Mouse (Mus musculus) liver, embryonic 14.5 days (tissue): Measurements from ENCODE around the gene Brap. TPM values are rescaled to one million over a fixed set of nuclear protein-coding genes. Genes with fewer than 3 reads are reported as not detected.

ENCODE experiments used
- ATAC-seq: fragments of 200-750 bp; cut with Nextera tagmentation; 2 replicates; pipeline ENCODE4 v1.8.0; 2017; ENCODE audit warnings: moderate number of reproducible peaks, mild to moderate bottlenecking, moderate library complexity; ENCODE audit not compliant: insufficient read depth
- DNase-seq, 3 experiments: peaks; one replicate each; pipeline ENCODE4 v3.0.0-alpha.2; 2012 to 2013; ENCODE audit warnings: low read depth in 3 of 3, low spot score in 3 of 3
- H3K27ac ChIP-seq: fragments of 300-500 bp; sonication (generic); 2 replicates; pipeline ENCODE4 v1.5.1; 2014; ENCODE audit warnings: moderate library complexity, mild to moderate bottlenecking, control low read depth, inconsistent platforms
- H3K27me3 ChIP-seq: fragments of 300-500 bp; sonication (generic); 2 replicates; pipeline ENCODE4 v1.6.1; 2014; ENCODE audit warnings: mild to moderate bottlenecking, low read length, moderate library complexity; ENCODE audit not compliant: control insufficient read depth, insufficient read depth
- H3K36me3 ChIP-seq: fragments of 300-500 bp; sonication (generic); replicated peaks from 2 replicates; pipeline ENCODE4 v1.6.1; 2014; ENCODE audit warnings: low read depth; ENCODE audit not compliant: control insufficient read depth, insufficient read depth
- H3K4me1 ChIP-seq, 2 experiments: fragments of 200-500 bp in 1 of 2; fragments of 300-500 bp in 1 of 2; sonication (generic) in 1 of 2; replicated peaks; 2 replicates each; pipeline ENCODE4 v1.6.1; 2012 to 2014; ENCODE audit warnings: antibody characterized with exemption in 1 of 2, inconsistent platforms in 1 of 2, low read length in 1 of 2; ENCODE audit not compliant: control insufficient read depth in 2 of 2, insufficient read depth in 2 of 2
- H3K4me2 ChIP-seq: fragments of 300-500 bp; sonication (generic); 2 replicates; pipeline ENCODE4 v1.6.1; 2014; ENCODE audit warnings: low read depth, mild to moderate bottlenecking, control low read depth, moderate library complexity
- H3K4me3 ChIP-seq, 2 experiments: fragments of 200-500 bp in 1 of 2; fragments of 300-500 bp in 1 of 2; sonication (generic) in 1 of 2; 2 replicates each; pipeline ENCODE4 v1.5.1; 2012 to 2014; ENCODE audit warnings: low read depth in 2 of 2, low read length in 2 of 2, mild to moderate bottlenecking in 2 of 2, control low read depth in 1 of 2, inconsistent platforms in 1 of 2, moderate library complexity in 1 of 2; ENCODE audit not compliant: insufficient read depth in 1 of 2
- H3K9ac ChIP-seq: fragments of 300-500 bp; sonication (generic); replicated peaks from 2 replicates; pipeline ENCODE4 v1.6.1; 2014; ENCODE audit warnings: mild to moderate bottlenecking, control low read depth, moderate library complexity
- H3K9me3 ChIP-seq: fragments of 300-500 bp; sonication (generic); 2 replicates; pipeline ENCODE4 v1.6.1; 2016; ENCODE audit warnings: low read length, mixed read lengths; ENCODE audit not compliant: control insufficient read depth
- CTCF ChIP-seq: IDR thresholded peaks from 2 replicates; pipeline ENCODE4 v1.5.1; 2016; ENCODE audit warnings: antibody characterized with exemption, low read depth, control low read depth
- EP300 ChIP-seq: IDR thresholded peaks from 2 replicates; pipeline ENCODE4 v1.6.1; 2016; ENCODE audit warnings: antibody characterized with exemption, low read depth
- WGBS: fragments of 180-500 bp; shearing (Covaris S2); extraction: QIAGEN DNeasy Blood & Tissue Kit; methylation state at CpG from one replicate; pipeline ENCODE4 v1.1.7; 2014; ENCODE audit not compliant: insufficient replicate concordance; 5-methylcytosine and 5-hydroxymethylcytosine counted together
- polyA plus RNA-seq, 2 experiments: library from polyadenylated mRNA; depleted of rRNA in 1 of 2; stranded (reverse) in 1 of 2; unstranded in 1 of 2; fragments of >200 nt; fragmentation: Nextera tagmentation in 1 of 2; extraction: Ambion mirVana in 1 of 2; gene quantifications; 2 replicates each; pipeline versions ENCODE4 v1.2.1 to v1.2.3; 2012 to 2014

Brap gene
- polyA plus RNA-seq, 2 experiments: 12.5 to 22.7 TPM

DNA sequence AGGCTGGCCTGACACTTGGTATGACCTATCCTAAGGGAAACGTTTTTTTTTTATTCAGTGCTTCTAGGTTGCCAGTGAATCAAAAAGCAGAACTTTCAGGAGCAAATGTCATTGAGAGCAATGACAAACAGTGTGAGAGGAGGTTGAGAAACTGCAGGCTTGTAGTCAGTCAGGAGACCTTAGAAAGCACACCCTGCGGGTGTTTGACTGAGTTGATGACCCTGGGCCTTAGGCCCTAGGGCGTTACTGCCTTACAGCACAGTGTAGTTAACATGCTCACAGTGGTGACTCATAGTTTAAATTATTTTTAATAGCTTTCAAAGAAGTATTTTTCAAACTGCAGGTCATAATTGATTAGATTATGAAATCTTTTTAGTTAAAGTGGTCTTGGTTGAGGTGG lies 61.5 kb downstream of the Brap start:
- ATAC-seq (no peak), DNase-seq (no peak)
- 56% methylated on average over 3 of the region's 3 CpGs for WGBS
- Histone ChIP-seq H3K9me3 (no peaks in the 10 kb centered on the region), H3K9ac (no peak overlapping the region), H3K36me3 (no peaks in the 10 kb centered on the region; the same call in none of the 2 replicates), H3K4me1 (peaks cover 3 to 7% of the 10 kb centered on the region in 2 experiments; a peak in 3 of 4 replicates), H3K27ac (no peak overlapping the region), H3K27me3 (no peaks in the 10 kb centered on the region), H3K4me3 (no peak overlapping the region), H3K4me2 (no peak overlapping the region)
- TF ChIP-seq EP300 (no peak), CTCF (no peak)

DNA sequence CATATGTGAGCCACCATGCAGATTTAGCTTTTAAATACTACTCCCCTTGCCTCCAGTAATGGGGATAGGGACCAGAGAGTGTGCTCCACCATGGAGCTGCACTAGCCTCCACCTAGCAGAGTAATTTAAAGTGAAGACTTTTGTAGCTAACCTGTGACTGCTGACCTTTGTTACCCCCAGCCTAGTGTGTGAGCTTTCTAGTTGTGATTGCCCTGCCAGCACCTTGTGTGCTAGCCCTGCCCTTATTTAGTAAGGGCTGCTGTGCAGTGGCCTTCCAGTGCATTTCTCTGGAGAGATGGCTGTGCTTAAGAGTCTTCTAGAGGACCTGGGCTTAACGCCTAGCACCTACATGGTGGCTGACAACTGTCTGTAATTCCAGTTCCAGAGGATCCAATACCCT lies 64.3 kb downstream of the Brap start:
- H3K4me2 ChIP-seq: no peak overlapping the region
- H3K9me3 ChIP-seq: no peaks in the 10 kb centered on the region
- H3K4me3 ChIP-seq: no peak overlapping the region
- no peaks in the 10 kb centered on the region for H3K36me3 ChIP-seq
- H3K27me3 ChIP-seq: no peaks in the 10 kb centered on the region
- ATAC-seq (no peak), DNase-seq (no peak)
- peaks cover 0 to 3% of the 10 kb centered on the region in 2 experiments; a peak in 2 of 4 replicates for H3K4me1 ChIP-seq
- H3K27ac ChIP-seq: no peak overlapping the region
- H3K9ac ChIP-seq: no peak overlapping the region
- WGBS: 84% methylated on average over 1 of the region's 1 CpGs
- TF ChIP-seq CTCF (no peak), EP300 (no peak)

DNA sequence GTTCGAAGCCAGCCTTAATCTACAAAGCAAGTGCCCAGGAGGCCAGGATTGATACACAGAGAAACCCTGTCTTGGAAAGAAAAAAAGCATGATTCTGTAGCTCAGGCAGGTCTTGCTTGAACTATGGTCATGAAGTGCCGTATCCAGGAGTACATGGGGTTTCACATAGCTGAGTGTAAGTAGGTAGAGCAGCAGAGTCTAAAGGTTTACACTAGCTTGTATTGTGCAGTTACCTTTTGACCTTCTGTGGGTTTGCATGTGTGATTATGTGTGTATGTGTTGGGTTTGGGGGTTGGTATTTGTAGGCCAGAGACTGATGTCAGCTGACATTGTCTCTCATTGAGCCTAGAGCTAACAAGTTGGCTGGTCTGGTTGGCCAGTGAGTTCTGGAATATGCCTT lies 69.7 kb downstream of the Brap start:
- no peaks in the 10 kb centered on the region for H3K27me3 ChIP-seq
- TF ChIP-seq CTCF (no peak), EP300 (no peak)
- DNase-seq (no peak), ATAC-seq (no peak)
- no peaks in the 10 kb centered on the region; a peak in 1 of 4 replicates for H3K4me1 ChIP-seq
- no peak overlapping the region for H3K4me3 ChIP-seq
- H3K4me2 ChIP-seq: no peak overlapping the region
- WGBS: 86% methylated on average over 2 of the region's 2 CpGs
- no peaks in the 10 kb centered on the region for H3K36me3 ChIP-seq
- H3K27ac ChIP-seq: no peak overlapping the region
- H3K9me3 ChIP-seq: no peaks in the 10 kb centered on the region
- H3K9ac ChIP-seq: no peak overlapping the region

- TF ChIP-seq CTCF (no peak), EP300 (no peak)
- WGBS: 63% methylated on average over 3 of the region's 3 CpGs
- H3K4me1 ChIP-seq: no peaks in the 10 kb centered on the region; a peak in 2 of 4 replicates
- H3K36me3 ChIP-seq: no peaks in the 10 kb centered on the region
- H3K27ac ChIP-seq: no peak overlapping the region
- ATAC-seq (no peak), DNase-seq (no peak)
- no peaks in the 10 kb centered on the region for H3K27me3 ChIP-seq
- H3K9ac ChIP-seq: no peak overlapping the region
- H3K4me2 ChIP-seq: no peak overlapping the region
- H3K4me3 ChIP-seq: no peak overlapping the region
- no peaks in the 10 kb centered on the region for H3K9me3 ChIP-seq
Observed at GRCm38 (mm10) chr5:121736641-121737040, 76.3 kb downstream of the Brap start.

Other genes with a start within 250 kb of the Brap start
- 0.46 and 0.69 TPM in 2 replicates for gene Tmem116, start 208.7 kb upstream of the Brap start, polyA plus RNA-seq (2012; rRNA removed)
- 0.57 and 1.0 TPM in 2 replicates for gene Tmem116, start 208.7 kb upstream of the Brap start, polyA plus RNA-seq (2014; fragmentation: Nextera tagmentation; extraction: Ambion mirVana)
- gene Erp29, start 208.1 kb upstream of the Brap start, polyA plus RNA-seq (2012; rRNA removed): 26.4 and 63.7 TPM in 2 replicates
- gene Erp29, start 208.1 kb upstream of the Brap start, polyA plus RNA-seq (2014; fragmentation: Nextera tagmentation; extraction: Ambion mirVana): 74.9 and 82.1 TPM in 2 replicates
- gene Adam1b, start 157.1 kb upstream of the Brap start, polyA plus RNA-seq (2012; rRNA removed): not detected in 2 replicates
- not detected in 2 replicates for gene Adam1b, start 157.1 kb upstream of the Brap start, polyA plus RNA-seq (2014; fragmentation: Nextera tagmentation; extraction: Ambion mirVana)
- 1.5 and 1.6 TPM in 2 replicates for gene Adam1a, start 115.1 kb upstream of the Brap start, polyA plus RNA-seq (2012; rRNA removed)
- gene Adam1a, start 115.1 kb upstream of the Brap start, polyA plus RNA-seq (2014; fragmentation: Nextera tagmentation; extraction: Ambion mirVana): 0.20 and 0.28 TPM in 2 replicates
- gene Gm42878, start 115.1 kb upstream of the Brap start, polyA plus RNA-seq (2012; rRNA removed): 0.07 TPM in 1 of 2 replicates, not detected in the other
- not detected in 2 replicates for gene Gm42878, start 115.1 kb upstream of the Brap start, polyA plus RNA-seq (2014; fragmentation: Nextera tagmentation; extraction: Ambion mirVana)
- 27.2 and 43.4 TPM in 2 replicates for gene Mapkapk5, start 114.7 kb upstream of the Brap start, polyA plus RNA-seq (2012; rRNA removed)
- 22.8 and 31.4 TPM in 2 replicates for gene Mapkapk5, start 114.7 kb upstream of the Brap start, polyA plus RNA-seq (2014; fragmentation: Nextera tagmentation; extraction: Ambion mirVana)
- gene Aldh2, start 66.7 kb upstream of the Brap start, polyA plus RNA-seq (2012; rRNA removed): 113 and 157 TPM in 2 replicates
- gene Aldh2, start 66.7 kb upstream of the Brap start, polyA plus RNA-seq (2014; fragmentation: Nextera tagmentation; extraction: Ambion mirVana): 48.1 and 61.7 TPM in 2 replicates
- gene Acad12, start 41.6 kb upstream of the Brap start, polyA plus RNA-seq (2012; rRNA removed): 0.81 and 1.1 TPM in 2 replicates
- gene Acad12, start 41.6 kb upstream of the Brap start, polyA plus RNA-seq (2014; fragmentation: Nextera tagmentation; extraction: Ambion mirVana): 0.69 and 0.87 TPM in 2 replicates
- gene Acad10, start within 50 bp of the Brap start, polyA plus RNA-seq (2012; rRNA removed): 1.6 and 1.7 TPM in 2 replicates
- gene Acad10, start within 50 bp of the Brap start, polyA plus RNA-seq (2014; fragmentation: Nextera tagmentation; extraction: Ambion mirVana): 2.2 and 2.6 TPM in 2 replicates
- gene Atxn2, start 50.8 kb downstream of the Brap start, polyA plus RNA-seq (2012; rRNA removed): 24.1 and 24.6 TPM in 2 replicates
- 19.3 and 20.5 TPM in 2 replicates for gene Atxn2, start 50.8 kb downstream of the Brap start, polyA plus RNA-seq (2014; fragmentation: Nextera tagmentation; extraction: Ambion mirVana)
- 7.2 and 8.6 TPM in 2 replicates for gene Sh2b3, start 177.1 kb downstream of the Brap start, polyA plus RNA-seq (2012; rRNA removed)
- gene Sh2b3, start 177.1 kb downstream of the Brap start, polyA plus RNA-seq (2014; fragmentation: Nextera tagmentation; extraction: Ambion mirVana): 5.4 and 5.6 TPM in 2 replicates
- gene Pheta1, start 188.4 kb downstream of the Brap start, polyA plus RNA-seq (2012; rRNA removed): 2.4 and 2.8 TPM in 2 replicates
- 2.4 and 2.6 TPM in 2 replicates for gene Pheta1, start 188.4 kb downstream of the Brap start, polyA plus RNA-seq (2014; fragmentation: Nextera tagmentation; extraction: Ambion mirVana)